Mouse (Mus musculus): ENCODE results near the gene Pnp2. TPM values are rescaled to one million over a fixed set of nuclear protein-coding genes. Genes with fewer than 3 reads are reported as not detected.
"Not testable (repeated sequence)": the region's sequence is repeated elsewhere in the genome, so short reads cannot be mapped to it uniquely, and the experiment has no call there.

Pnp2 gene
- total RNA-seq, 1 experiment from 2014 or later: 5.4 TPM

DNA sequence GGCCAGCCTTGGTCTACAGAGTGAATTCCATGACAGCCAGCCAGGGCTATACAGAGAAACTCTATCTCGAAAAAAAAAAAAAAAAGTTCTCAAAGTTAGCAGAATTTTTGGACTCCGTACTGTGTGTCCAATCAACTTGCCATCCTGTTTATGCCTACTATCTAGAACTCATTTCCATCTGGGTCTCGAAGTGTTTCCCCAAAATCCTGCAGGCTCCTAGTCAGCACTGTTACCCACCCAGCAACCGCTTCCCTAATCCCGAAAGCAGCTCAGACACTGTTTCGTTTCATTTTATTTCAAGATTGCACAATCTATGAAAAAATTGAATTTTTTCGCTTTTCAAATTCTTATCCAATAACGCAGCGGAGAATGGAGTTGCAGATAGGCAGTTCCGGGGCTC lies 305 bp upstream of the Pnp2 start:
- peak; percentile 8 for ATAC-seq (replicated peaks; ENCODE audit: low read depth, poor library complexity, severe bottlenecking)

DNA sequence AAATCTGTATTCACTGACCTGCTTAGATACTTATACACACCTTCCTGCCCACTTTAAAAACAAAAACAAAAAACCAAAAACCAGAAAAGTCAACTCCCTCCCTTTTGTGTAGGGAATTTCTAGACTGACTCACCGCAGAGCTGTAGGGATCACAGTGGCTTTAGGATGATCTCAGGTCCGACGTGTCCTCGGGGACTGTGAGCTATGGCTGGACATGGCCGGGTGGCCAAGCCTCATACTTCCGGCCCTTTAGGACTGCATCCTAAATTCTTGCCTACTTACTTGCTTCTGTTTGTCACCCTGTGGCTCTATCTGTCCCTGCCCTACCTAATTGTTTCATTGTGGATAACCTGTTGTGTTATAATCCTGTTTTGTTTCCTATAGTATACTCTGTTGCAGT lies 932 bp downstream of the Pnp2 start:
- not testable (repeated sequence) for ATAC-seq (replicated peaks; ENCODE audit: low read depth, poor library complexity, severe bottlenecking)

DNA sequence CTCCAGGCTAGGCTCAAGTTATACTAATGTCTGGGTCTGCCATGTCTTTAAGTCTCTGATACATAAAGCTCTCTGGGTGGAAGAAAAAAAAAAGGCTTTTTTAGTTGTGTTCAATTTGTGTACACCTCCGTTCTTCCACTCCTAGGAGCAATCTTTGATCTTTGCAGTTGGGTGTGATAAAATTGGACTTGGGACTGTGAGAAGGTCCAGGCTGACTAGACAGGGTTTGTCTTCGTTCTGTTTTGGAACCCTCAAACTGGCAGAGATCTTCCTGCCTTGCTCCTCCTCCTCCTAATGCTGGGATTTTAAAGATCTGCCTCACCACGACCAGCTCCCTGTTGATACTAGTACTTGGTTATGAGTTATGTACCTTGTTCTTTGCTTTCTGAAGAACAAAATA lies 1.4 kb downstream of the Pnp2 start:
- ATAC-seq (replicated peaks; ENCODE audit: low read depth, poor library complexity, severe bottlenecking): not testable (repeated sequence)

DNA sequence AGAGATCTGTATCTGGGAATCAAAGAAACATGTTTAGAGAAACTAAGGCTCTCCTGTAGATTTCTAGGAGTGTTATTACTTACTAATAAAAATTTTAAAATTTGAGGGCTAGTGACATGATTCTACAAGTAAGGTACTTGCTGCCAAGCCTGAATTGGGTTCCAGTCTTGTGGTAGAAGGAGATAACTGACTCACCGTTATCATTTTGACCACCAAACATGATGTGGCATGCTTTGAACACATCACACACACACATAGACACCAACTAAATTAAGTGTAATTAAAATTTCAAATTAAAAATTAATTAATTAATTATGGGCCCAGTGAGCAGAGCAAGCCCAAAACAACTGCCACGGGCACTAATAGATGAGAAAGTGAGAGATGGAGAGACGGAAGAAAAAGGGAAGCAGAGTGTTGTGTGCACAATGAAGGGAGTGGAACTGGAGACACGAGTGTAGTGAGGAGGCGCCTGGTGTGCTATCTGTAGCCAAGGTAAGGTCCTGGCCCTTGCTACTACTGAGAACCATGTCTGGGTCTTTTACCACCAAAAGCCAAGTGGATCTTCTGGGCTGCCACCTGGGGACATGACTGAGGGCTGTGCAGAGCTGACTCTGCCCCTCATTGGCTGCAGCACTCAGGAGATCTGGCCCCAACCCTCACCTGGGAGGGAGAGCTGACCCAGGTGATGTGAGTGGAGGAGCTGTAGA lies 2.6 kb downstream of the Pnp2 start:
- not testable (repeated sequence) for ATAC-seq (replicated peaks; ENCODE audit: low read depth, poor library complexity, severe bottlenecking)

DNA sequence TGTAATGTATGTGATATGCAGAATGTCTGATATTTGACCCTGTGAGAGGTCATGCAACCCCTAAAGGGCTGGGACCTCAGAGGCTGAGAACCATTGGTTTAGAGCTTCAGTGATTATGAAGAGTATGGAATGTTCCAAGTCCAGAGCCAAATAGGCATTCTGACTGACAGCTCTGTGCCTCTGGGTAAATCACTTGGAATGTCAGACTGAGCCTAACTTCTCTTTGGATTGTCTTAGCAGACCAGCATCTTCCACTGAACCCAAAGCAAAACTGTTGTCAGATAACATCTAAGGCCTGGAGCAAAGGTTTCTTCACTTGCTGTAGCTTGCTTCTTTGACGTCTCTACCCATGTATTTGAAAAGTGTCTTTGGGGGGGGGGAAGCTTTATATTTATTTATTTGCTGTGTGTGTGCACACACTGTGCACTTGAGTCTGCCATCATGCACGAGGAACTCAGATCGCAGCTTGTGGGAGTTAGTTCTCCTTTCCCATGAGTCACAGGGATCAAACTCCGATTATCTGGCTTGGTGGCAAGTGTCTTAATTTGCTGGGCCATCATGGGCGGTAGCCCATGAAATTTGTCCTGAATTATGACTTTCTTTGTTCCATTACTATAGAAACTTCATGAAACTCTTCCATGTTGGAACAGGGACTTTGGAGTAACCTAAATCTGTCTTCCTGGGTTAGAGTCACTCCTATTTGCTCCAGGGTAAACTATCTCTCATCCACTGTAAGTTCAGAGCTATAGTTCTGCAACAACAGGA lies 12.6 kb downstream of the Pnp2 start:
- ATAC-seq (replicated peaks; ENCODE audit: low read depth, poor library complexity, severe bottlenecking): no peak

DNA sequence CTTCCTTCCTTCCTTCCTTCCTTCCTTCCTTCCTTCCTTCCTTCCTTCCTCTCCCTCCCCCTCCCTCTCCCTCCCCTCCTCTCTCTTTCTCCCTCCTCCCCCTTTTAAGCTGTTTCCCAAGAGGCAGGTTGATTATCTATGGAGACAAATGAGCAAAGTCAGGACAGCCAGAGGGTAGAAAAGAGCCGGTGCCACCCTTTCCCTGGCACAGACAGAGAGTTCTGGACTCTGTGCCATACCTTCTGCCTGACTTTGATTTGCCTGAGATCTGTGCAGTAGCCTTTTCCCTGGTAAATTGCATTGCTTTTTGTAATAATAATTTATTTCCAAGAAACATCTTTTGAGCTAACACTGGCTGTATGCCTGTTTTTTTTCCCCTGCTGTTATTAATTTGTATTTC lies 13.2 kb downstream of the Pnp2 start:
- no peak for ATAC-seq (replicated peaks; ENCODE audit: low read depth, poor library complexity, severe bottlenecking)

DNA sequence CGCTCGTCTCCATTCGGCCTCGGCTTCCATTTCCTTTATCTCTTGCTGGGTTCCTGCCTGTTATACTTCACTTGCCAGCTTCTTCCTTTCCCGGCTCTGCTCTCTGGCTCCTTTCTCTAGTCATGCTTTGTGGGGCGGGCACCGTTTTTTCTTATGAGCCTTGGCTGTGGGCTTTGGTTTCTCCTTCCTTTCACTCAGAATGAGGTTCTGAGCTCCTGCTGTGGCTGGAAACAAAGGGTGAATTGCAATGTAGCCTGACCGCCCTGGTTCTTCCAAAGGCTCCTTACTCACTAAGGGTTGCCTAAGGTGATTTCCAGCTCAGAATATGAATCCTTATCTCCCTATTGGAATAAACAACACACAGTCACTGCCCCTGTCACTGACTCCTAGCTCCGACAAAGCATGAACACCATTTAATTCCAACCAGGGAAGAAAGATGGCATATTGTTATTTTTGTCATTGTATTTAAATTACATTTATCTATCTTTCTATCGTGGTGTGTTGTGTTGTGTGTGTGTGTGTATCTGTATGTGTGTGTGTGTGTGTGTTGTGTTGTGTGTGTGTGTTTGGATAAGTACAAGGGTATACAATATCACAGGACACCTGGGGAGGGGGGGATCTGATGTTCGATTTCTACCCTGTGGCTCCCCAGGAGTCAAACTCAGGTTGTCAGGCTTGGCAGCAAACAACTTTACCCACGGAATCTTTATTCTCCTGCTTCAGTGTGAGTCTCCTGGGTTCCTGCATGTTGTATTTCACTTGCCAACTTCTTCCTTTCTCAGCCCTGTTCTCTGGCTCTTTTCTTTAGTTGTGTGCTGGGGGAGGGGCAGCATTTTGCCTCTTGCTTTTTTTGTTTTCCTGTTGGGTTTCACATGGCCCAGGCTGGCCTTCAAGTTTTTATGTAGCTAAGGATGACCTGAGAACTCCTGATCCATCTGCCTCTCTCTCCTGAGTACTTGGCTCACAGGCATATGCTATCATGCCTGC lies 14.1 kb downstream of the Pnp2 start:
- ATAC-seq (replicated peaks; ENCODE audit: low read depth, poor library complexity, severe bottlenecking): peak; percentile 77

DNA sequence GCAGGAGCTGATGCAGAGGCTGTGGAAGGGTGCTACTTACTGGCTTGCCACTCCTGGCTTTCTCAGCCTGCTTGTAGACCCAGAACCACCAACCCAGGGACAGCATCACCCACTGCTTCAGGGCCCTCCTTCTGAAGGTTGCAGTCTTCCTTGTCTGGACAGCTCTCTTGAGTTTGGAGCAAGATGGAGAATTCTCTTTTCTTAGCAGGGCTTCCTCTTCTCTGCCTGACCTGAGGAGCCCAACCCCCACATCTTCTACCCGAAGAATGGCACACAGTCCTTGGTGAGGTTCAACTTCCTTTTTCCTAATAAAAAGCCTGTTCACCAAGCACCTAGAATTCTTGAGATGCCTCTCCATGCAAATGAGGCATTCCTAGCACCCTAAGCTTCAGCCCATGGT lies 15.0 kb downstream of the Pnp2 start:
- ATAC-seq (replicated peaks; ENCODE audit: low read depth, poor library complexity, severe bottlenecking): peak; percentile 42

DNA sequence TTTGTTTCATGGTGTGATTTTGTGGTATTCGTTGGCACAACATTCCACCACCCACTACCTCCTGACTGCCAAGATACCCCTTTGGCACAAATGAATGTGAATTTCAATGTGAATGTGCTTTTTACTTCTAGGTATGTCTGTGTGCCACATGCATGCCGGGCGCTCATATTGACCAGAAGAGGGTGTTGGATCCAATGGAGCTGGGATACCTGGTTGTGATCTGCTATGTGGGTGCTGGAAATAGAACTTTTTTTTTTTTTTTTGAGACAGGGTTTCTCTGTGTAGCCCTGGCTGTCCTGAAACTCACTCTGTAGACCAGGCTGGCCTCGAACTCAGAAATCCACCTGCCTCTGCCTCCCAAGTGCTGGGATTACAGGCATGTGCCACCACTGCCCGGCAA lies 17.3 kb downstream of the Pnp2 start:
- not testable (repeated sequence) for ATAC-seq (replicated peaks; ENCODE audit: low read depth, poor library complexity, severe bottlenecking)

DNA sequence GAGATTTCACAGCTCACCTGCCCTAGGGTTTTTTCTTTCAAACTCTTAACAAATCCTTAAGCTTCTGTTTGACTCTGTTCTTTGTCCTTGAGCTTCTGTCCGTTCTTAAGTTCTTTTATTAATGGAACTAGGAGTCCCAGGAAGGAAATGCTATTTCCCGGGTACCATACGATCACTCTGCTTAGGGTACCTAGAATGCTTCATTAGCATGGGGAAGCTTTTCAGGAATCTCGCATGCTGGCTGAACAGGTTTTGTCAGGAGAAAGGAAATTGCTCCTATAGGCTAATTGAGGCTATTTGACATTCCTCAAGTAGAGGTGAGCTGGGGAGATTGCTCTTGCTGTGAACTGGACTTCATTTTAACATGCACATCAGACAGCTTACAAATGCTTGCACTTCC lies 17.9 kb downstream of the Pnp2 start:
- ATAC-seq (replicated peaks; ENCODE audit: low read depth, poor library complexity, severe bottlenecking): no peak

DNA sequence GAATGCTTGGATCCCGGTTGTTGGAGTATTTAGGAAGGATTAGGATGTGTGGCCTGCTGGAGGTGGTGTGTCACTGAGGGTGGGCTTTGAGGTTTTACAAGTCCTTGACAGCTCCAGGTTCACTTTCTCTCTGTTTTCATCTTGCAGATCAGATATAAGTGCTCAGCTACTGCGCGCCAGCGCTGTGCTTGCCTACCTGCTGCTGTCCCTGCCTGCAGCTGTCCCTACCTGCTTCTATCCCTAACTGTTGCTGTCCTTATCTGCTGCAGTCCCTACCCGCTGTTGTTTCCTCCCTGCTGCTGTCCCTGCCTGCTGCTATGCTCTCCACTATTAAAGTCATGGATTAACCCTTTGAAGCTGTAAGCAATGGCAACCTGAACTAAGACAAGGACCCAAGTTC lies 19.2 kb downstream of the Pnp2 start:
- ATAC-seq (replicated peaks; ENCODE audit: low read depth, poor library complexity, severe bottlenecking): no peak

DNA sequence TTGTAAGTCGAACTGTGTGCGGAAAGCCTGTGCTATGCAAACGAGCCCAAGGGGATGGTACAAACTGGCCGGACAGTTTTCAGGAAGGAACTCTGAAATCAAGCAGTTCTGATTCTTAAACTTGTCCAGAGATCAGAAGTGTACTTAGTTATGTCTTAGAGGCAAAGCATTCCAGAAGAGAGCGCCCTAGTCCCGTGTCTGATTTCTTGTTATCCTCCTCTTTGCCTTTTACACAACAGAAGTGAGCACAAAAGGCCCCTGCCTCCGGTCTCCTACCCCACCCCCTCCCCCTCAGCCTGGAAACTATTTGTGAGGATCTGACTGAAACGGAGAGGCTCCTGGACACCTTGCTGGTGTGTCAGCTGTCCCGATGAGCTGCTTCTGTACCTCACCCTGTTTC lies 20.9 kb downstream of the Pnp2 start:
- no peak for ATAC-seq (replicated peaks; ENCODE audit: low read depth, poor library complexity, severe bottlenecking)

DNA sequence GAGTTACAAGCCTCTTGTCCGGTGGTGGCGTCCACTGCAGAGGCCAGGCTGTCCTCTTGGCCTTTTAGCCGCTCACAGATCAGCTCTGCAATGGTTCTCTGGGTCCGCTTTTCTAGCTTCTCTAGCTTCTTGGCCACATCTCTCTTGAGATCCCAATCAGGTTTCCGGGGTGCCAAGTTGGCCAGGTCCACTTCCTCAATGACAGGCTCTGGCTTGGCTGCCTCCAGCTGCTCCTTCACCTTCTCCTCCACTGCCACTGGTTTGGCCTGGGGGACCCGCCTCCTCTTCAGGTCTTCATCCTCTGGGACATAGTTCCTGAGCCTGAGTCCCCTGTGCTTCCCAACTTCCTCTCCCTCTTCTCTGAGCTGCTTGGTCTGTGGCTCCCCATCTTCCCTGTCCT lies 22.7 kb downstream of the Pnp2 start:
- ATAC-seq (replicated peaks; ENCODE audit: low read depth, poor library complexity, severe bottlenecking): peak; percentile 57

DNA sequence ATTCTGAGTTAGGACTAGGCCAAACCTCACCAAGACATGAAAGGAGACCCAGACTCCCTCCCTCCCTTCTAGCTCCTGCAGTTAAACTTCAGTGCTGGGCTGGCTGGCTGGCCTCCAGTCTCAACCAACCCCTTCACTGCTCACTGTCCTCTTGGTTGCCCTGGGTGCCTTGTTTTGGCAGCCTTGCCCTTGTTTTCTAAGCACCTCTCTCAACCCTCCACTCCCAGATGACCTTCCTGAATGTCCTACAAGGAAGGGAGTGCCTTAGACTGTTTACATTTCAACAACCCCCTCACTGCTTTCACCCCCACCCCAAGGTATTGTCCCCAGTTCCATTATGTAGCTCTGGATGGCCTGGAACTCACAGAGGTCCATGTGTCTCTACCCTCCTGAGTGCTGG lies 23.8 kb downstream of the Pnp2 start:
- ATAC-seq (replicated peaks; ENCODE audit: low read depth, poor library complexity, severe bottlenecking): no peak

DNA sequence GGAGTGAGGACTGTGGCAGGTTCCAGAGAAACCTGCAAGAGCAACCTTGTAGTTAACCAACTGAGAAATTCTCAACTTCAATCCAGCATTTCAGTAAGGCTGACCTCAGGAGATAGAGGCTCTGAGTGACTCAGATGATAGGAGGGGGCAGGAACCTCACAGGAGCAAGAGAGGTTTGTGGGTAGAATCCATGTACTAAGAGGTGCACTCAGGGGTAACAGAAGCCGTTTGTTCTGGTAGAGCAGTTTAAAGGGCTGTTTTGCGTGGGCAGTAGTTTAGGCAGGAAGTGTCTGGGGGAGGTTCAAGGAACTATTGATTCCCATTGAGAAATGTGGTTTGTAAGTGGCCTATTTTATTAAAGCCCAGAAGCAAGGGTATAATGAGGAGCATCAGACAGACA lies 25.4 kb downstream of the Pnp2 start:
- peak; percentile 72 for ATAC-seq (replicated peaks; ENCODE audit: low read depth, poor library complexity, severe bottlenecking)

DNA sequence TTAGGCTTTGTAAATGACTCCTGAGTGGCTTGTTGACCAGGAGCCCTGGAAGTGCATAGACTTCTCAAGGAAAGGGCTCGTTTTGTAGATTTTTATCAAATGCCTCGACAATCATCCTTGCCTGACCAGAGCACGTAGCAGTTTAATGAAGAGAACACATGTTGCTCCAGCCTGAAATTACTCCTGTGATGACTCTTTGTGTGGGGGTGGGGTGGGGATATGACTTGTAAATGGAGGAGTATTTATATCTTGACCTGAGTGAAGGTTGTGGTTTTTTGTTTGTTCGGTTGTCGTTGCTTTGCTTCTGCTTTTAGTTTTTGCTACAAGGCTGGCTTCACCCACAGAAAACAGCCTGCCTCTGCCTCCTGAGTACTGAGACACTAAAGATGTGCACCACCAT lies 26.0 kb downstream of the Pnp2 start:
- ATAC-seq (replicated peaks; ENCODE audit: low read depth, poor library complexity, severe bottlenecking): no peak

DNA sequence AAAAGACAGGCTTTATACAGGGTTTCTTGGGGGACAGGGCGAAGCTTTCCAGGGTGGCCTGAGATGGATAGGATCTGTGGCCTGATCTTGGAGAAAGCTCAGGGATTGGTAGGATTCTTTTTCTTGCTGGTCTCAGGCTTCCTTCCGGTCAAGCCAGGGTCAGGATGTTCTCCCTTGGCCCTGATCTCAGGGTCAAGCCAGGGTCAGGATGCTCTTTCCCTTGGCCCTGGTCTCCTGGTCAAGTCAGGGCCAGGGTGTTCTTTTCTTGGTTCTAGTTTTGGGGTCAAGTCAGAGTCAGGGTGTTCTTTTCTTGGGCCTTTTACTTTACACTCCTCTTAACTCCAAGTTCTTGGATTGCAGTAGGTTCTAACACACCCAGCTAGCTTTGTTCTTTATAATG lies 31.9 kb downstream of the Pnp2 start:
- ATAC-seq (replicated peaks; ENCODE audit: low read depth, poor library complexity, severe bottlenecking): no peak

DNA sequence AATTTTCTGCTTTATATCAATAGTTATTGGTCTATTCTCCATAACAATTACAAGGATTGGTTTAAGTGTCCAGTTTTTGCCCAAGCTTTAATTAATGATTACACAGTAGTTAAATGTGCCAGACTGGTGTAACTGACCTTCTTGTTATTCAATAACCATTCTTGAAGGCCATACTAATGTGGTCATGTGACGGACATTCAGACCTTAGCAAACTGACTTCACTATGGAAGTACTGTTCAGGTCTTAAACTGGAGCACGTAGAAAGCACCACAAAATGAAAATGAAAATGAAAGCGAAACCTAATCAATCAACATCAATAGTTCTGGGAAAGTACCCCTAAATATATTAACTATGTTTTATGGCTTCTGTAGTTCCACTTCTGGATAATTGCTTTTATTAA lies 35.2 kb downstream of the Pnp2 start:
- 0 out of 2 replicates have a peak, but pooled peaks have one; percentile 25 for ATAC-seq (replicated peaks; ENCODE audit: low read depth, poor library complexity, severe bottlenecking)

DNA sequence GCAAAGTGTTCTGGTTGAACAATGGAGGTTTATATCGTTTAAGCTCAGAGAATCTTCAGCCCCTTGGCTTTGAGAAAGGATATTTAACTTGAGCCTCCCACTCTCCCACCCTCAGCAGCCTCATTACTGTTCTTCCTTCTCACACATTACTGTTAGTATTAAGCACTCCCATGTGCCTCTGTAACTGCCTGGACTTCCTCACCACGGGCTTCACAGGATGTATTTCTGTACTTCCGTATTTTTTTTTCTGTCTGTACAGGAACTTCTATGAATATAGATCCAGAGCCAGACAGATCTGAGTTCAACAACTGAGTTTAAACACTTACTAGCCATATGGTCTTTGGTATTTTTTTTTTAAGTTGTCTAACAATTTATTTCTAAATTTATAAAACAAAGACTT lies 41.3 kb downstream of the Pnp2 start:
- peak; percentile 89 for ATAC-seq (replicated peaks; ENCODE audit: low read depth, poor library complexity, severe bottlenecking)

DNA sequence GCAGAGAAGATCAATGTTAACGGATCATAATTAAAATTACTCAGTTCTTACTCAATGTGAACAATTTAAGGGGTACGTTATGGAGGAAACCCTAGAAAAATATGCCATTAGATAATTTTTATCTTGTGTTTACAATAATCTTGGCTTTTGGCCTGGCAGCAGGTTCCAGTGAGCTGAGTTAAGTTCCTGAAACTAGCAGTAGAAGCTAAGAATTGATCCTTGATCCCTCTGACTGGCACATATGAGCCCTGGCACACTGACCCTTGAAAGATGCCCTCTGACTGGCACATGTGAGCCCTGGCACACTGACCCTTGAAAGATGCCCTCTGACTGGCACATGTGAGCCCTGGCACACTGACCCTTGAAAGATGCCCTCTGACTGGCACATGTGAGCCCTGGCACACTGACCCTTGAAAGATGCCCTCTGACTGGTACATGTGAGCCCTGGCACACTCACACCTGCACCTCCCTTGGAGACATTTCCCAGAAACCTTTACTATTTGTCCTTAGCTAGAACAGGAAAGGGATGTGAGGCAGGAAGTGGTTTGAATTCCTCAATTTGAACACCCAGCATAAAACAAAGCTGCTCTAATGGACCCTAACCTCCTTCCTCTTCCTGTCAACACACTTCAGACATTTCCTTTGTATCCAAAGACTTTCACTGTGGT lies 42.3 kb downstream of the Pnp2 start:
- peak; percentile 62 for ATAC-seq (replicated peaks; ENCODE audit: low read depth, poor library complexity, severe bottlenecking)
